Mouse (Mus musculus) right cerebral cortex, postnatal 4 days (tissue): ENCODE measurements at regions not wholly inside any gene's neighbourhood (a gene's known extent, or its start where the extent isn't known, plus 50 kb on each side); places are given as distances from the start of the nearest gene placed in this dataset.

Experiments used
- DNase-seq: peaks from one replicate; pipeline ENCODE4 v3.0.0-alpha.2; 2022

DNA sequence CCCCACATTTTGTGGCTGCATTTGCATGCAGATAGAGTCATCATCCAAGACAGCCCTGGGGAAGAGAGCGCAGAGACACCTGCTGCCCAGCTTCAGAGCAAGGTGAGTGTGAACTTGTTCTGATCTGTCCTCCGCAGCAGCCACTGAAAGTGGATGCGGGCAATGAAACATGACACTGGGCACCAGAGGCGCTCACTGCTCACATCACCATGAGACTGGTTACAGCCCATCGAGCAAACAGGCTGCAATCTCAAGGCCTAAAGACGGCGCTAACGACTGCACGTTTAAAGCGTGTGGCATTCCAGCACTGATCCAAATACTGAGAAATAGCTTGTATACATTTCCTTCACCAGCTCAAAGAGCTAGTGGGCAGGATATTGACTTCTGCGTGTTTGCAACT is 65.8 kb downstream of the Barhl2 start:
- no peak for DNase-seq

GRCm38 (mm10) chr5:106386621-106387020 is 71.3 kb downstream of the Barhl2 start:
- DNase-seq = no peak

DNA sequence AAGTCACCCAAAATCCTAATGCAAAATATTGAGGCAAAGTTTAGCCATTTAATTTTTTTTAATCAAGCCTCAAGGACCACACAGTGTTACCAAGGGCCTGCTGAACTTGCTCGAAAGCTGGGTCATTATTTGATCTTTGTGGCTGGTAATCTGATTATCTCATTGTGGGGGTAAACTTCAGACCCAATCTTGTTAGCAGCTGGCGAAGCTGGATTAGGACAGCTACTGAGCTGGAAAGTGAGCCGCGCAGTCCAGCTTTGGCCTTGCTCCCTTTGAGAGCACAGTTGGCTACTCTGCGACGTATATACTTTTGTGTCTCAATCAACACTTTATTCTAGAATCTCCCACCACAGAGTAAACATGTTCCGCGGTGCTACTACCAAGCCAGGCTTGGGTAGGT is 72.1 kb downstream of the Barhl2 start:
- no peak for DNase-seq

- DNase-seq = no peak
Measured at GRCm38 (mm10) chr5:106385219-106385618, 72.7 kb downstream of the Barhl2 start.

DNA sequence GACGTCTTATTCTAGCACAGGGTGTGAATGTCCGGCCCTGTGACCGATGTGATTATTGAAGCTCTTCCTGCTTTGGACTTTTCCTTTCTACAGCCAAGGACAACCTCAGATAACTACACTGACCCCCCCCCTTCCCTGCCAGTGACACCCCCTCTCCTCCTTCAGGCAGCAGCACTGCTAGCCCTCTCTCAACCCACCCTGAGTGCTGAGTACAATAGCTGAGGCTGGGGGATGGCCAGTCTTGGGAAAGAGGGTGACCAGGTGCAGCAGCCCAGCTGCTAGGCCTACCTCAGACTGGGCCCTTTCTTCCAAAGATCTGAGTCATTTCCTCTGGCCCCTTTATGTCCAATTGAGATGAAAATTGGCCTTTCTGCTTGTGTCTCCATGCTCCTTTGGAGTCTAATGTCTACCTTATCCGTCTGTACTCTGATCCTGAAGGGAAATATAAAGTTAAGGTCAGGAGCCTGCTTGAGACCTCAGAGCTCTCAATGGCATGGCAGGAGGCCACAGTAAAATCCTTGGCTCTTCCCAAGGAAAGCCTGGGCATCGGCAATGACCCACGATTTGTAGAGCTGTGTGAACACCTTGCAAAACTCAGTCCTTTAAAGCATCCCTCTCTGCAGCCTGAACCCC is 73.7 kb downstream of the Barhl2 start:
- no peak for DNase-seq

GRCm38 (mm10) chr5:106381919-106382318 is 76.0 kb downstream of the Barhl2 start:
- DNase-seq = no peak

- no peak for DNase-seq
Measured at GRCm38 (mm10) chr5:106380631-106381285, 77.2 kb downstream of the Barhl2 start.

DNA sequence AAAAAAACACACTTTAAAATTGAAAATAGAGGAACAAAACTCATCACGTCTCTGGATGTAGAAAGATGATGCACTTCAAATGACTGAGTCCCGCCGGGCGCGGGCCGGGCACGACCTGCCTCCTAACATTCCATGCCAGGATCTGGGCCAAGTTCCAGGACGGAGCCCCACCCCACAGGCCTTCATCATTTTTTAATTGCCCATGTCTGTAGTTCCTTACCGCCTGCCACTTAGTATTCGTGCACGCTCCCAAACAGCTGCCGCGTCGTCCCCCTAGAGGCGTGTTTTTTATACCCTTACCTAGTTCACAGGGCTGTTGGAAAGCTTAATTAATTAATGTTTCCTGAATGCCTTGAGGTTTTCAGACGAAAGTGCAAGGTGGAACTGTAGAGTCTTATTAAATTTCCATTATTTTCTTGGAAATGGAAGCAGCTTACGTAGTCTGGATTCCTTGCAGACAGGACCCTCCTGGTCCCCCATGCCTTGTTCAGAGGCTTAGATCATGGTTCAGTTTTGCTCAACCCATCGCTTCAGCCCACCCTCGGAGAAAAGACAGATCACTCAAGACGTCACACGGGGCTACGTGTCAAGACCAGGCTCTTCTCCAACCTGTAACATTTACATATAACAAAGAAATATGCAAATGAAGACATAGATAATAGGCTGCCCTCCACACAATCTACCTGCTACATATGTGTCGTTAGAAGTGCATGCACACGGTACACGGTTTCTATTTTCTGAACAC is 81.0 kb downstream of the Barhl2 start:
- DNase-seq = no peak

GRCm38 (mm10) chr5:106367831-106368230 is 90.1 kb downstream of the Barhl2 start:
- no peak for DNase-seq

DNA sequence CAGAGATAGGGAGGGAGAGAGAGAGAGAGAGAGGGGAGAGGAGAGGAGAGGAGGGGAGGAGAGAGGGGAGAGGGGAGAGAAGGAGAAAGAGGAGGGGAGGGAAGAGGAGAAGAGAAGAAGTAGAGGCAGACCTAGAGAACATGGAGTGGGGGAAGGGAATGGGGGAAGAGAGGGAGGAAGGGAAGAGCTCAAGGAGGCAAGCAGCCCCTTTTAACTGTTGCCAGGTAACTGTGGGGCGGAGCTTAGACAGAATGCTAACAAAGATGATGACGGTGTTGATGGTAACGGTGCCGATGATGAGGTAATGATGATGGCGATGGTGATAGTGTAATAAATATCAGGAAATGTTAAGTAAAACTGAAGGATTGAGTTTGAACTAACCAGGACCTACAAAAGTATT is 90.7 kb downstream of the Barhl2 start:
- DNase-seq = no peak

GRCm38 (mm10) chr5:106366006-106366405 is 92.0 kb downstream of the Barhl2 start:
- no peak for DNase-seq

DNA sequence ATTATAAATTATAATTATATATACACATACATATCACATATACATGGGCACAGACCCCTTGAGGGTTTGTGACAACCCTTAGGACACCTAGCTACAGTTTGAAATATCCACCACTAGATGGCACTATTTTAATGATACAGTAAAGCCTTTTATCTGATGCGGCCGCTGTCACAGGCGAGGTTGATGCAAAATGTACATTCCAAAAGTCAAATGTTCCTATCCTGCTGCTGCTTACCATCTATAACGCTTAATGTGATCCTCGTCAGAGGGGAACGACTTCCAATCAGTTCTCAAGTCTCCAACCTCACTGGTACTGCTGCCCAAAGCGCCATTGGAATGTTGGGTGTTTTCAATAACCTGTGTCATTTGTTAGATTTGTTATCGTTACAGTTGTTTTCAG is 92.9 kb downstream of the Barhl2 start:
- DNase-seq = no peak

- no peak for DNase-seq
Measured at GRCm38 (mm10) chr5:106351348-106351747, 106.6 kb downstream of the Barhl2 start.

- DNase-seq = no peak
Measured at GRCm38 (mm10) chr5:106349851-106350515, 108.0 kb downstream of the Barhl2 start.

DNA sequence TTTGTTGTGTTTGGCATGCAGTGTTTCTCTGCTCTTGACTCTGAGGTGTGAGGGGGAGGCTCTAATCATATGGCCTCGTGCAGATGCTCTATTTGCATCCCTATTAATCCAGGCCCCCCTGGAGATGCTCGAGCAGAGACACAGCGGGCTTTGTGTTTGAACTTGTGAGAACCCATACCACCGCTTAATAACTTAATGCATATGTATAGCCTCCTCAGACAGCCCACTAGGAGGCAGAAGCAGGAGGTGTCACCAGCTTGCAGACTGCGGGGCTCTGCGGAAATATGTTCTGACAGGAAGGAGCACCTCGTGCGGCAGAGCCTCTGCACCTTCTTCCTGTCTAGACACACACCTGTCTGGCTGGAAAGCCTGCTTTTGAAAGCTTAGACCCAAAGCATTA is 113.7 kb downstream of the Barhl2 start:
- no peak for DNase-seq

GRCm38 (mm10) chr5:106343601-106344000 is 114.4 kb downstream of the Barhl2 start:
- DNase-seq = no peak

- no peak for DNase-seq
Measured at GRCm38 (mm10) chr5:106341361-106341760, 116.6 kb downstream of the Barhl2 start.

- no peak for DNase-seq
Measured at GRCm38 (mm10) chr5:106335639-106336038, 122.3 kb downstream of the Barhl2 start.

DNA sequence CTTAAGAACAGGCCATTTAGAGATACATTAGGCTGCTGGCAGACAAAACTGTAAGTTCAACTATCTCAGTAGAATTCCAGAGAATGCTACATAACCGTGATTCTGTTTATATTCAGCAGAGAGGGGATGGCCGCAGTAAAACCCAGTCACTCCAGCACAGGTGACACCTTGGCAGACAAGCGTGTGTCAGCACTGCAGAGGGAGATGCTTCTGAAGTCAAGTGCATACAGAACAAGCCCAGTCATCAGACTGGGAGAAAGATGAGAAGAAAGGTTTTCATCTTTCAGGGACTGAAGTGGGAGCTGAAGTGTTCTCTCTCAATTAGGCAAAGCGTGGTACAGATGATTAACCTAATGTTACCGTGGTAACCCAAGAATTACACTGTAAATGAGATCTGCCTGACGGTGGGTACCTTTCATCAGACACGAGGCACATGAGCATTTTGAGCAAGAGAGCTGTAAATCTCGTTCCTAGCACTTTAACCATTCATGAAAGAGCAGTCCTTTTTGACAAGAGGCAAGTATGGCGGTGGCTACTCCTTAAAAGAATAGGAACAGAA is 130.3 kb downstream of the Barhl2 start:
- DNase-seq = no peak

DNA sequence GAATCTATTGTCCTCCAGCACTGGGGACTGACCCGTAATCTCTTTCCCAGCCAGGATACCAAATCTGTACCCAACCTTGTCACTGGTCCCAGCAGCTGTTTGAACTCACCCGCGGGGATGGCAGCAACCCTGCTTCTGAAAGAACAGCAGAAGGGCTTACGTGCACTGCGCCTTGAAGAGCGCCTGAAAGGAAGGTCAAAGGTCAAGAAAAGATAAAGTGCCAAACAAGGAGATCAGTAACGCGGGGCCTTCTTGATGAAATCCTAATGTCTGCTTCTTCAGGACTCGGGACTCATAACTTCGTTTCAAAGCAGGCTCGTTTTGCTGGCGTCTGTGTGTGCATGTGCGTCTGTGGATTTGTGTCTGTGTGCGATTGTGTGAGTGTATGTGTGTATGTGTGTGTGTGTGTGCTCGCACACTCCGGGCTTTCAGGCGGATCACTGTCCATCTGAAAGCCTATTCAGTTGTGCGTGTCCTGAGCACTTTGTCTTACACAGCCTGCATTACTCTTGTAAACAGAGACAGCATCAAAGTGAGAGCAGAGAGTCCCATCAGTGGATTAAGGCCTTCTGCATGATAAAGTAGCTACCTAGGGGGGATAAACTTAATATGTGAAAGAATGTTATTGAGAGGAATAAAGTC is 135.3 kb downstream of the Barhl2 start:
- DNase-seq = no peak

- DNase-seq = no peak
Measured at GRCm38 (mm10) chr5:106321426-106321825, 136.5 kb downstream of the Barhl2 start.

GRCm38 (mm10) chr5:106321023-106321422 is 136.9 kb downstream of the Barhl2 start:
- DNase-seq = no peak

- DNase-seq = no peak
Measured at GRCm38 (mm10) chr5:106320039-106320438, 137.9 kb downstream of the Barhl2 start.
